Mouse (Mus musculus) midbrain, embryonic 13.5 days (tissue): ENCODE measurements around the gene Srp14. TPM values are rescaled to one million over a fixed set of nuclear protein-coding genes. Genes with fewer than 3 reads are reported as not detected.

ENCODE experiments used
- ATAC-seq: fragments of 200-750 bp; cut with Nextera tagmentation; 2 replicates; pipeline ENCODE4 v1.8.0; 2017; ENCODE audit warnings: mild to moderate bottlenecking, moderate TSS enrichment, moderate library complexity
- H3K27ac ChIP-seq: fragments of 300-500 bp; sonication (generic); 2 replicates; pipeline ENCODE4 v1.5.1; 2015; ENCODE audit warnings: inconsistent platforms, mild to moderate bottlenecking, moderate library complexity
- H3K27me3 ChIP-seq: fragments of 300-500 bp; sonication (generic); 2 replicates; pipeline ENCODE4 v1.6.1; 2015; ENCODE audit warnings: mild to moderate bottlenecking, inconsistent platforms
- H3K36me3 ChIP-seq: fragments of 300-500 bp; sonication (generic); 2 replicates; pipeline ENCODE4 v1.6.1; 2015; ENCODE audit warnings: mild to moderate bottlenecking, inconsistent platforms
- H3K4me1 ChIP-seq: fragments of 300-500 bp; sonication (generic); replicated peaks from 2 replicates; pipeline ENCODE4 v1.6.1; 2015; ENCODE audit warnings: inconsistent platforms
- H3K4me2 ChIP-seq: fragments of 300-500 bp; sonication (generic); replicated peaks from 2 replicates; pipeline ENCODE4 v1.6.1; 2015; ENCODE audit warnings: moderate library complexity, mild to moderate bottlenecking, inconsistent platforms
- H3K4me3 ChIP-seq: fragments of 300-500 bp; sonication (generic); replicated peaks from 2 replicates; pipeline ENCODE4 v1.5.1; 2015; ENCODE audit warnings: mild to moderate bottlenecking, inconsistent platforms
- H3K9ac ChIP-seq: fragments of 300-500 bp; sonication (generic); replicated peaks from 2 replicates; pipeline ENCODE4 v1.6.1; 2015; ENCODE audit warnings: mild to moderate bottlenecking, inconsistent platforms
- H3K9me3 ChIP-seq: fragments of 300-500 bp; sonication (generic); 2 replicates; pipeline ENCODE4 v1.6.1; 2016; ENCODE audit warnings: mild to moderate bottlenecking, inconsistent platforms
- WGBS: fragments of 180-500 bp; shearing (Covaris S2); methylation state at CpG from one replicate; pipeline ENCODE4 v1.1.7; 2015; 5-methylcytosine and 5-hydroxymethylcytosine counted together
- polyA plus RNA-seq: library from polyadenylated mRNA; unstranded; fragments of >200 nt; fragmentation: Nextera tagmentation; extraction: Ambion mirVana; gene quantifications from 2 replicates; pipeline ENCODE4 v1.2.1, GENCODE M21; 2015

The Srp14 gene
- polyA plus RNA-seq, 1 experiment from 2014 or later, result 358 TPM

GRCm38 (mm10) chr2:118457463-118458261 lies 21.8 kb downstream of the Srp14 start:
- no peak overlapping the region for H3K4me3 ChIP-seq
- 62% methylated on average over 13 of the region's 13 CpGs for WGBS
- no peaks in the 10 kb centered on the region for H3K9me3 ChIP-seq
- H3K27me3 ChIP-seq, result no peaks in the 10 kb centered on the region
- peak overlapping the region; percentile 80 for H3K27ac ChIP-seq
- peak; percentile 92 for ATAC-seq
- no peak overlapping the region for H3K9ac ChIP-seq
- H3K4me2 ChIP-seq, result no peak overlapping the region
- H3K4me1 ChIP-seq, result peaks cover 13% of the 10 kb centered on the region; the same call in 1 of the 2 replicates
- peaks cover 29% of the 10 kb centered on the region for H3K36me3 ChIP-seq

DNA sequence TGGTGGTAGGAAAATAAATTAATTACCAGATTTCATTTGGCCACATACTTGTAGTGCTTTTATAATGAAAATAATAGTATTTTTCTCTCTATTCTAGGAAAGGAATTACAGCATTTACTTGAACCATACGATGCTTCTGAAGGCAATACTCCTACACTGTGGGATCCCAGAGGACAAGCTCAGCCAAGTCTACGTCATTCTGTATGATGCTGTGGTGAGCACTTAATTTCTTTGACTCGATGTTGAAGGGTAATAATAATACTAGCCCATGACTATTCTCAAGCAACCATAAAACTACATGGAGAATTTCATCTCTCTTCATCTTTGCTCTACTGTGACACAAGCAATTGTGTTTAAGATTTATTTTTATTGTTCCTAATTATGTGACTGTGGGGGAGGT lies 22.5 kb downstream of the Srp14 start:
- H3K9ac ChIP-seq, result no peak overlapping the region
- WGBS, result 81% methylated on average over 3 of the region's 3 CpGs
- no peak for ATAC-seq
- H3K27ac ChIP-seq, result peak overlapping the region; percentile 80; the same call in 1 of the 2 replicates
- no peak overlapping the region for H3K4me2 ChIP-seq
- H3K4me1 ChIP-seq, result peaks cover 13% of the 10 kb centered on the region; the same call in 1 of the 2 replicates
- H3K4me3 ChIP-seq, result no peak overlapping the region
- no peaks in the 10 kb centered on the region for H3K27me3 ChIP-seq
- peaks cover 23% of the 10 kb centered on the region for H3K36me3 ChIP-seq
- H3K9me3 ChIP-seq, result no peaks in the 10 kb centered on the region

- H3K27me3 ChIP-seq, result no peaks in the 10 kb centered on the region
- 94% methylated on average over 6 of the region's 6 CpGs for WGBS
Observed at GRCm38 (mm10) chr2:118451056-118451455, 28.5 kb downstream of the Srp14 start.

GRCm38 (mm10) chr2:118448181-118448580 lies 31.3 kb downstream of the Srp14 start:
- H3K36me3 ChIP-seq, result peaks cover 30% of the 10 kb centered on the region
- no peak overlapping the region for H3K4me3 ChIP-seq
- peaks cover 11% of the 10 kb centered on the region for H3K4me1 ChIP-seq
- H3K27me3 ChIP-seq, result no peaks in the 10 kb centered on the region
- WGBS, result 77% methylated on average over 12 of the region's 12 CpGs
- no peak overlapping the region for H3K27ac ChIP-seq
- no peak overlapping the region for H3K9ac ChIP-seq
- no peak overlapping the region for H3K4me2 ChIP-seq
- ATAC-seq, result no peak
- no peaks in the 10 kb centered on the region for H3K9me3 ChIP-seq

More at GRCm38 (mm10) chr2:118451056-118451455, 28.5 kb downstream of the Srp14 start:
- Histone ChIP-seq H3K36me3 (peaks cover 25% of the 10 kb centered on the region), H3K9me3 (no peaks in the 10 kb centered on the region), H3K9ac (no peak overlapping the region), H3K4me2 (no peak overlapping the region), H3K27ac (no peak overlapping the region), H3K4me1 (peaks cover 3% of the 10 kb centered on the region), H3K4me3 (no peak overlapping the region)
- no peak for ATAC-seq

DNA sequence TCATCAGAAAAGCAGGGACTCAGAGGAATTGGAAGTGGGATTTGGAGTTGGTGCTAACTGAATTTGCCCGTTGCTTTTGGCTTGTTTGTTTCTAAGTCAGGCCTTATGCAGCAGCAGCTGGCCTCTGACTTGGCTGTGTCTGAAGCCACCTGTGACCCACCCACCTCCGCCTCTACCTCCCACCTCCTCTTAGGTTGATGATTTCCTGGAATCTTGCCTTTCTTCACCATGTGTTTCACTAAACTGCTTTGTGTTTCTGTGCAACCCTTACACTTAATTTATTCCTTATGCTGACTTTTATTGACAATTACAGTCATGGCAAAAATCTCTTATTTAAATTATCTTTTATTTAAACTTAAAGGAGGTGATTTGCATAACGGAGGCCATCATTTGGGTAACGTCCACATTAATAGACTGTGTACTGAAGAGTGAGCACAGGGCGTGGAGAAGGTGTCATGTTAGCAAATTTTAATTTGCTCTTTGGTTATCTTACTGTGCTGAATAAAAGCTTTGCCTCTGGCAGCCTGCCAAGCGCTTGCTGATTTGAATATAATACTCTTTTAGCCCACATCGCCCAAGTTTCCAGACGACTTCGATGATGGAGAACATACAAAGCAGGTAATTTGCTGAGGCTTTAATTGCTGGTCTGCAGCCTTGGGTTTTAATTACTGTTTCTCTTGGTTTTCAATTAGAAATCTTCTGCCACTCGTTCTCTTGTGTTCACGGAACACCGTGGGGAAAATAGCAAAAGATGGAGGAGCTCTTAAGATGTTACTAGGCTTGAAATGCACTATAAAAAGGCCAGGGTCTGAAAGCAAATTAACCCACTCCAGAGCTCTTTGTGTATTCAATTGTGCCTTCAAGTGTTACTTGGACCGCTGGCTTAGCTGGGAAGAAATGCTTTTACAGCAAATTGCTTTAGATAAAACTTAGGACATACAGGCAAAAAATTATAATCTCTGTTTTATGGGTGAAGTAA lies 33.5 kb downstream of the Srp14 start:
- peaks cover 11% of the 10 kb centered on the region for H3K4me1 ChIP-seq
- H3K4me3 ChIP-seq, result no peak overlapping the region
- peaks cover 25% of the 10 kb centered on the region for H3K36me3 ChIP-seq
- H3K9me3 ChIP-seq, result no peaks in the 10 kb centered on the region
- no peak overlapping the region for H3K4me2 ChIP-seq
- 52% methylated on average over 13 of the region's 13 CpGs for WGBS
- no peak overlapping the region for H3K9ac ChIP-seq
- H3K27me3 ChIP-seq, result no peaks in the 10 kb centered on the region
- ATAC-seq, result peak; percentile 66; the same call in 1 of the 2 replicates
- 0 out of 2 replicates have a peak overlapping the region, but pooled peaks have one; percentile 17 for H3K27ac ChIP-seq

- no peak for ATAC-seq
- H3K27ac ChIP-seq, result no peak overlapping the region
- peaks cover 31% of the 10 kb centered on the region for H3K36me3 ChIP-seq
- 96% methylated on average over 4 of the region's 4 CpGs for WGBS
- H3K4me3 ChIP-seq, result no peak overlapping the region
- H3K27me3 ChIP-seq, result no peaks in the 10 kb centered on the region
- peaks cover 11% of the 10 kb centered on the region for H3K4me1 ChIP-seq
- no peak overlapping the region for H3K9ac ChIP-seq
- H3K4me2 ChIP-seq, result no peak overlapping the region
- H3K9me3 ChIP-seq, result no peaks in the 10 kb centered on the region
Observed at GRCm38 (mm10) chr2:118442723-118443122, 36.8 kb downstream of the Srp14 start.

DNA sequence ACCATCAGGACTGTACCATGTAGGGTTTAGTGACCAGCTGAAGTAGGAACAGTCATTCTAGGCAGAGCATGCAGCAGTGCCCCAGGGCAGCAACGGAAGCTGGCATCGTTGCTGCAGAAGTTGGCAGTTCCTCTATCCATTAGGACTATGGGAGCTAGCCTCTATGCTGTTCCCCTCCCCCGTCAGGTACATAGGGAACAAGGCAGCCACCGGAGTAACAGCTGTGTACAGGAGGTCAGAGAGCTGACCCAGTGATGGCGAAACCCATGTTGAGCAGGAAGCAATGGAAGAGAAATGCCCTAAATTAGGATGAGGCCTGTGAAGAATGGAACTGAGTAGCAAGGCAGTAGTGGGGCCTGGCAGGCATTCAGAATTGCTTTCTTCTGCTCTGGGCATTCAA lies 37.3 kb downstream of the Srp14 start:
- 86% methylated on average over 5 of the region's 5 CpGs for WGBS
- H3K9me3 ChIP-seq, result no peaks in the 10 kb centered on the region
- no peak overlapping the region for H3K4me3 ChIP-seq
- peaks cover 31% of the 10 kb centered on the region for H3K36me3 ChIP-seq
- no peaks in the 10 kb centered on the region for H3K27me3 ChIP-seq
- peaks cover 11% of the 10 kb centered on the region for H3K4me1 ChIP-seq
- H3K27ac ChIP-seq, result no peak overlapping the region
- no peak overlapping the region for H3K4me2 ChIP-seq
- 0 out of 2 replicates have a peak, but pooled peaks have one; percentile 21 for ATAC-seq
- H3K9ac ChIP-seq, result no peak overlapping the region

- H3K36me3 ChIP-seq, result peaks cover 80% of the 10 kb centered on the region
- no peaks in the 10 kb centered on the region for H3K9me3 ChIP-seq
- 68% methylated on average over 5 of the region's 5 CpGs for WGBS
- no peak overlapping the region for H3K4me3 ChIP-seq
- no peaks in the 10 kb centered on the region for H3K4me1 ChIP-seq
- no peaks in the 10 kb centered on the region for H3K27me3 ChIP-seq
- no peak overlapping the region for H3K27ac ChIP-seq
- H3K4me2 ChIP-seq, result no peak overlapping the region
- no peak overlapping the region for H3K9ac ChIP-seq
- ATAC-seq, result no peak
Observed at GRCm38 (mm10) chr2:118431589-118431988, 47.9 kb downstream of the Srp14 start.

GRCm38 (mm10) chr2:118430630-118431029 lies 48.9 kb downstream of the Srp14 start:
- ATAC-seq, result no peak
- H3K4me1 ChIP-seq, result no peaks in the 10 kb centered on the region
- H3K36me3 ChIP-seq, result peaks cover 71% of the 10 kb centered on the region
- H3K9me3 ChIP-seq, result no peaks in the 10 kb centered on the region
- no peaks in the 10 kb centered on the region for H3K27me3 ChIP-seq
- WGBS, result 80% methylated on average over 16 of the region's 16 CpGs
- H3K4me2 ChIP-seq, result no peak overlapping the region
- H3K27ac ChIP-seq, result no peak overlapping the region
- H3K4me3 ChIP-seq, result no peak overlapping the region
- H3K9ac ChIP-seq, result no peak overlapping the region

GRCm38 (mm10) chr2:118429297-118429696 lies 50.2 kb downstream of the Srp14 start:
- no peak overlapping the region for H3K4me2 ChIP-seq
- no peak overlapping the region for H3K27ac ChIP-seq
- no peaks in the 10 kb centered on the region for H3K27me3 ChIP-seq
- no peaks in the 10 kb centered on the region for H3K9me3 ChIP-seq
- no peaks in the 10 kb centered on the region for H3K4me1 ChIP-seq
- no peak for ATAC-seq
- H3K9ac ChIP-seq, result no peak overlapping the region
- WGBS, result 89% methylated on average over 9 of the region's 9 CpGs
- no peak overlapping the region for H3K4me3 ChIP-seq
- H3K36me3 ChIP-seq, result peaks cover 58% of the 10 kb centered on the region

DNA sequence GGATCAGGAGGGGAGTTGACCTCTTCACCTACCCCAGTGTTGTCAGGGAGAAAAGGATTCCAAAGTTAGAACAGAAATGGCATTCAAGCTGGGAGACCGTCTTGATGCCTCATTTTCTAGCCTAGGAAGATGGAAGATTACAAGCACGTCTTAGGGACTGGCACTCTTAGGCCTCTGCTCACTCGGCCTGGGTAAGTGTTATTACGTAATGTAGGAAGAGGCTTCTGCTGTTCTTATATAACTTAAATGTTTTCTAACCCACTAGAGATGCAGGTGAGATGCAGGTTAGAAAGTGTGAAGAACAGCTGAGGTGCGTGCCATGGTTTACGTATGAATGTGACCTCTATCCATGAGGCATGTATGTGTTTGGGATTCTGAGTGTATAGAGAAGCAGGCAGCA lies 51.2 kb downstream of the Srp14 start:
- H3K27ac ChIP-seq, result no peak overlapping the region
- H3K36me3 ChIP-seq, result peaks cover 48% of the 10 kb centered on the region
- no peak overlapping the region for H3K9ac ChIP-seq
- no peak overlapping the region for H3K4me3 ChIP-seq
- H3K4me2 ChIP-seq, result no peak overlapping the region
- 78% methylated on average over 6 of the region's 6 CpGs for WGBS
- H3K4me1 ChIP-seq, result no peaks in the 10 kb centered on the region
- H3K9me3 ChIP-seq, result no peaks in the 10 kb centered on the region
- H3K27me3 ChIP-seq, result no peaks in the 10 kb centered on the region
- no peak for ATAC-seq
